ENCODE assay signal across 29 mouse cellular contexts in the genomic region with DNA sequence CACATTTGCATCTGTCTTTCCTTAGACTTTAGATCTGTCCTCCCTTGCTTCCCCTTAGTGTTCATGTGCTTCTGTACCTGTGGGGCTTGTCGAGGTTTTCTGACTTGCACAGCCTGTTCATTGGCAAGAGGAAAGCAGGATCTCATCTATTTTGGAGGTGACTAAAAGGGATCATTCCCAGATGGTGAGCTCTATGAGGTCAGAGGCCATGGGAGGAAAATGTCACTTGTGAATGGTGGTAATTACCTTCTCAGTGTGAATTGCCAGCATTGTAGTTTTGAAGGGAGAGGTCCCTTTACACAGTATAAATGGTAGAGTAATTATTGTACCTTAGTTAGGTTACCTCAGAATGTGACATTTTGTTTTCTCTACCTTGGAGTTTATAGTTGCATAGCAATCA. TPM values are rescaled to one million over a fixed set of nuclear protein-coding genes. Genes with fewer than 3 reads are reported as not detected.
DNase-seq lines count a peak whose midpoint lies in the region; ATAC-seq lines count a peak whose summit lies in the region.
"Had no signal": no experiment of that assay in that cellular context is flagged by ENCODE, and none has a peak within 500 bp of the region (broad histone marks: within the 10 kb centered on the region; RNA-seq: fewer than 3 reads in every experiment).

No protein-coding gene starts in this region.

- no peaks in the 10 kb centered on the region for H3K27me3 ChIP-seq in heart, embryonic 13.5 days (replicated peaks)
- no peaks in the 10 kb centered on the region for H3K27me3 ChIP-seq in midbrain, embryonic 11.5 days (ENCODE audit: control insufficient read depth, insufficient read depth, low read length)
- H3K27me3 ChIP-seq in midbrain, embryonic 10.5 days (ENCODE audit: low read depth, poor library complexity, severe bottlenecking) = no peaks in the 10 kb centered on the region
- H3K27me3 ChIP-seq: embryonic facial prominence, embryonic 13.5 days; forebrain, embryonic 12.5 days; forebrain, embryonic 15.5 days; heart, embryonic 12.5 days; hindbrain, embryonic 12.5 days had no signal

- no peak for ATAC-seq in heart, embryonic 13.5 days (ENCODE audit: extremely low read depth, insufficient number of reproducible peaks, low FRiP score, low TSS enrichment)
- ATAC-seq in midbrain, embryonic 11.5 days (ENCODE audit: low FRiP score) = no peak
- ATAC-seq: activated CD4-positive, CD25-positive, alpha-beta regulatory T cell, adult 4 months; CD4-positive, CD25-positive, alpha-beta regulatory T cell, adult 4 months; forebrain, embryonic 15.5 days; hindbrain, postnatal 0 days; inflammation-experienced regulatory T-cells, adult 6 months; intestine, embryonic 16.5 days had no signal

- H3K4me2 ChIP-seq in heart, embryonic 13.5 days = no peak overlapping the region
- H3K4me2 ChIP-seq in midbrain, embryonic 11.5 days = no peak overlapping the region
- H3K4me2 ChIP-seq: embryonic facial prominence, embryonic 13.5 days; forebrain, embryonic 12.5 days; forebrain, embryonic 15.5 days; heart, embryonic 12.5 days; hindbrain, embryonic 12.5 days had no signal

- H3K9me3 ChIP-seq in heart, embryonic 13.5 days = no peaks in the 10 kb centered on the region
- H3K9me3 ChIP-seq in midbrain, embryonic 11.5 days (ENCODE audit: control insufficient read depth, low read length) = no peaks in the 10 kb centered on the region
- no peaks in the 10 kb centered on the region for H3K9me3 ChIP-seq in midbrain, embryonic 10.5 days (replicated peaks)
- H3K9me3 ChIP-seq: embryonic facial prominence, embryonic 13.5 days; forebrain, embryonic 12.5 days; forebrain, embryonic 15.5 days; heart, embryonic 12.5 days; hindbrain, embryonic 12.5 days had no signal

- 59% methylated on average over 1 of the region's 1 CpGs for WGBS in heart, embryonic 13.5 days
- WGBS in midbrain, embryonic 11.5 days = 60% methylated on average over 1 of the region's 1 CpGs
- 61% methylated on average over 1 of the region's 1 CpGs for WGBS in midbrain, embryonic 10.5 days

- H3K36me3 ChIP-seq in heart, embryonic 13.5 days = peaks cover 7% of the 10 kb centered on the region; the same call in 1 of the 2 replicates
- H3K36me3 ChIP-seq in midbrain, embryonic 11.5 days (ENCODE audit: control insufficient read depth, insufficient read depth, low read length) = no peaks in the 10 kb centered on the region
- H3K36me3 ChIP-seq in midbrain, embryonic 10.5 days = peaks cover 13% of the 10 kb centered on the region
- H3K36me3 ChIP-seq: embryonic facial prominence, embryonic 13.5 days; forebrain, embryonic 12.5 days; forebrain, embryonic 15.5 days; heart, embryonic 12.5 days had no signal

- peaks cover 19% of the 10 kb centered on the region for H3K4me1 ChIP-seq in heart, embryonic 13.5 days
- no peaks in the 10 kb centered on the region for H3K4me1 ChIP-seq in midbrain, embryonic 11.5 days (ENCODE audit: control insufficient read depth, insufficient read depth, low read length)
- H3K4me1 ChIP-seq in midbrain, embryonic 10.5 days = peaks cover 7% of the 10 kb centered on the region; the same call in 1 of the 2 replicates
- H3K4me1 ChIP-seq: embryonic facial prominence, embryonic 13.5 days; forebrain, embryonic 12.5 days; forebrain, embryonic 15.5 days; hindbrain, embryonic 12.5 days had no signal

- intact Hi-C loops in heart, postnatal 25 days (cut with DNase I) = loop anchor here (5.0 kb wide), 1 partner anchor 202 kb away; no protein-coding TSS in a partner anchor

- no peak overlapping the region for H3K4me3 ChIP-seq in heart, embryonic 13.5 days
- no peak overlapping the region for H3K4me3 ChIP-seq in midbrain, embryonic 11.5 days (ENCODE audit: low read depth, low read length)
- H3K4me3 ChIP-seq in midbrain, embryonic 10.5 days = no peak overlapping the region
- H3K4me3 ChIP-seq: embryonic facial prominence, embryonic 13.5 days; erythroblast, embryonic 14.5 days; forebrain, embryonic 12.5 days; forebrain, embryonic 15.5 days; heart, embryonic 12.5 days; hindbrain, embryonic 12.5 days had no signal

- no peak for DNase-seq in heart, postnatal 25 days (ENCODE audit: low spot score)
- peak; percentile 10 for DNase-seq in midbrain, embryonic 11.5 days (ENCODE audit: low spot score, missing footprints)
- DNase-seq in midbrain, embryonic 10.5 days (ENCODE audit: low spot score) = no peak
- peak; percentile 29 for DNase-seq in embryo, embryonic 11 days
- peak; percentile 50 for DNase-seq in forelimb bud, embryonic 11.5 days (ENCODE audit: low read depth, low spot score)
- DNase-seq in left cerebral cortex, adult 11 months (ENCODE audit: low spot score) = no peak
- no peak for DNase-seq in cerebellum, postnatal 25 days
- DNase-seq: adrenal gland, postnatal 10 days; adrenal gland, postnatal 36 days; cerebellum, adult 11 months; cerebellum, adult 2 months; cerebellum, adult 9-11 months; cerebellum, postnatal 36 days; gastrocnemius, postnatal 10 days; gastrocnemius, postnatal 36 days; heart, postnatal 14 days; kidney, adult 18-20 months had no signal

- H3K27ac ChIP-seq in heart, embryonic 13.5 days (replicated peaks) = 0 out of 2 replicates have a peak overlapping the region, but pooled peaks have one; percentile 20
- H3K27ac ChIP-seq in midbrain, embryonic 11.5 days (ENCODE audit: low read depth, low read length) = no peak overlapping the region
- no peak overlapping the region for H3K27ac ChIP-seq in midbrain, embryonic 10.5 days (replicated peaks)
- H3K27ac ChIP-seq: embryonic facial prominence, embryonic 13.5 days; forebrain, embryonic 12.5 days; forebrain, embryonic 15.5 days; hindbrain, embryonic 12.5 days; hindbrain, postnatal 0 days had no signal

- H3K9ac ChIP-seq in heart, embryonic 13.5 days = no peak overlapping the region
- H3K9ac ChIP-seq in midbrain, embryonic 11.5 days (ENCODE audit: low read length) = no peak overlapping the region
- H3K9ac ChIP-seq: embryonic facial prominence, embryonic 13.5 days; forebrain, embryonic 12.5 days; forebrain, embryonic 15.5 days; heart, embryonic 12.5 days; hindbrain, embryonic 12.5 days had no signal

RNA-seq across cellular contexts. Expression of gene Prcp, which starts 15.9 kb away (rescaled TPM):
- polyA plus RNA-seq in heart, embryonic 13.5 days (2015; fragmentation: Nextera tagmentation; extraction: Ambion mirVana) = 20.3 and 20.6 TPM in 2 replicates
- 10 to 100 TPM; 13.7 to 16.5 TPM for total RNA-seq in heart, postnatal 25 days (2021)
- polyA plus RNA-seq in midbrain, embryonic 11.5 days (2014; fragmentation: Nextera tagmentation; extraction: Ambion mirVana) = 19.4 and 19.6 TPM in 2 replicates
- 20.0 and 20.7 TPM in 2 replicates for polyA plus RNA-seq in midbrain, embryonic 10.5 days (2016; fragmentation: Nextera tagmentation; extraction: Ambion mirVana)

RNA-seq across cellular contexts. Expression of gene Ddias, which starts 16.2 kb away (rescaled TPM):
- polyA plus RNA-seq in heart, embryonic 13.5 days (2015; fragmentation: Nextera tagmentation; extraction: Ambion mirVana) = 8.7 and 9.0 TPM in 2 replicates
- total RNA-seq in heart, postnatal 25 days (2021) = under 1 TPM; 0.31 to 0.36 TPM
- polyA plus RNA-seq in midbrain, embryonic 11.5 days (2014; fragmentation: Nextera tagmentation; extraction: Ambion mirVana) = 24.8 and 28.4 TPM in 2 replicates
- polyA plus RNA-seq in midbrain, embryonic 10.5 days (2016; fragmentation: Nextera tagmentation; extraction: Ambion mirVana) = 21.7 and 26.3 TPM in 2 replicates

Comparison
In these comparisons a context has a peak if more than half of its experiments do, and no peak if none do; other contexts are left out.
1. DNase-seq: peak in midbrain, embryonic 11.5 days (single experiment), embryo, embryonic 11 days (single experiment) and forelimb bud, embryonic 11.5 days (single experiment); none in heart, postnatal 25 days (single experiment), midbrain, embryonic 10.5 days (single experiment), left cerebral cortex, adult 11 months (single experiment) and cerebellum, postnatal 25 days (0 of 2).